Mouse (Mus musculus): ENCODE measurements around the gene Hoxd10. TPM values are rescaled to one million over a fixed set of nuclear protein-coding genes. Genes with fewer than 3 reads are reported as not detected.

Hoxd10 gene
- not detected for polyA plus RNA-seq (2017; shearing (Covaris generic))

GRCm38 (mm10) chr2:74691022-74691951 is at the start of gene Hoxd10:
Gene Hoxd10 (plus strand): TSS chr2:74691924.

GRCm38 (mm10) chr2:74659507-74660005 is 32.2 kb upstream of the Hoxd10 start, which contains the start of gene Evx2:
Gene Evx2 (minus strand): TSS chr2:74659557.

GRCm38 (mm10) chr2:74667842-74668357 is 23.8 kb upstream of the Hoxd10 start, which contains the start of gene Hoxd13:
Gene Hoxd13 (plus strand): TSS chr2:74668310.

GRCm38 (mm10) chr2:74674881-74675665 is 16.7 kb upstream of the Hoxd10 start, which contains the start of gene Hoxd12:
Gene Hoxd12 (plus strand): TSS chr2:74675013.

GRCm38 (mm10) chr2:74678891-74679595 is 12.7 kb upstream of the Hoxd10 start, which contains the start of gene Hoxd11:
Gene Hoxd11 (plus strand): TSS chr2:74679557.

GRCm38 (mm10) chr2:74697567-74698121 is 5.9 kb downstream of the Hoxd10 start, which contains the start of gene Hoxd9:
Gene Hoxd9 (plus strand): TSS chr2:74697727.

GRCm38 (mm10) chr2:74704393-74704998 is 12.8 kb downstream of the Hoxd10 start, which contains the start of gene Hoxd8:
Gene Hoxd8 (plus strand): TSS chr2:74704615.

GRCm38 (mm10) chr2:74711721-74712621 is 20.2 kb downstream of the Hoxd10 start, which contains the start of the genes Hoxd3 and Hoxd4:
Gene Hoxd3 (plus strand): TSS chr2:74711927.
Gene Hoxd4 (plus strand): TSS chr2:74711929.

GRCm38 (mm10) chr2:74726551-74726950 is 34.8 kb downstream of the Hoxd10 start, which contains the start of gene Gm28230:
Gene Gm28230 (plus strand): TSS chr2:74726728.

Other genes with a start within 250 kb of the Hoxd10 start
- gene Lnpk, start 112.5 kb upstream of the Hoxd10 start, polyA plus RNA-seq (2017; shearing (Covaris generic)): 28.0 TPM
- not detected for gene Evx2, start 32.4 kb upstream of the Hoxd10 start, polyA plus RNA-seq (2017; shearing (Covaris generic))
- not detected for gene Hoxd13, start 23.6 kb upstream of the Hoxd10 start, polyA plus RNA-seq (2017; shearing (Covaris generic))
- gene Hoxd12, start 16.9 kb upstream of the Hoxd10 start, polyA plus RNA-seq (2017; shearing (Covaris generic)): not detected
- not detected for gene Hoxd11, start 12.4 kb upstream of the Hoxd10 start, polyA plus RNA-seq (2017; shearing (Covaris generic))
- gene Hoxd9, start 5.8 kb downstream of the Hoxd10 start, polyA plus RNA-seq (2017; shearing (Covaris generic)): not detected
- not detected for gene Hoxd8, start 12.7 kb downstream of the Hoxd10 start, polyA plus RNA-seq (2017; shearing (Covaris generic))
- gene Hoxd3, start 20.0 kb downstream of the Hoxd10 start, polyA plus RNA-seq (2017; shearing (Covaris generic)): not detected
- gene Hoxd4, start 20.0 kb downstream of the Hoxd10 start, polyA plus RNA-seq (2017; shearing (Covaris generic)): not detected
- gene Gm28230, start 34.8 kb downstream of the Hoxd10 start, polyA plus RNA-seq (2017; shearing (Covaris generic)): not detected
- gene Hoxd1, start 71.1 kb downstream of the Hoxd10 start, polyA plus RNA-seq (2017; shearing (Covaris generic)): not detected
- 44.7 TPM for gene Mtx2, start 133.9 kb downstream of the Hoxd10 start, polyA plus RNA-seq (2017; shearing (Covaris generic))

Data from naive thymus-derived CD4-positive, alpha-beta T cell, adult 5 months (primary cell).